Mouse (Mus musculus): ENCODE data around the gene Rab11fip2.

GRCm38 (mm10) chr19:59877238-59877637 lies 66.2 kb downstream of the Rab11fip2 start:
- no peak for TF ChIP-seq CTCF (conservative IDR thresholded peaks at IDR 0.05; ENCODE audit: low read length)
- no peak for TF ChIP-seq NANOG (IDR thresholded peaks at IDR 0.05; ENCODE audit: borderline replicate concordance, low read length)
- TF ChIP-seq POU5F1 (IDR thresholded peaks at IDR 0.05; ENCODE audit: borderline replicate concordance, low read length) = no peak

Measured in E14TG2a.4 (cell line).